Mouse (Mus musculus) heart, embryonic 14.5 days (tissue): ENCODE measurements around the gene Acadm. TPM values are rescaled to one million over a fixed set of nuclear protein-coding genes. Genes with fewer than 3 reads are reported as not detected.
A peak's percentile ranks its signal among the peaks of the same experiment; 100 is the strongest.

ENCODE experiments used
- ATAC-seq: fragments of 200-750 bp; cut with Nextera tagmentation; 2 replicates; pipeline ENCODE4 v1.8.0; 2017; ENCODE audit warnings: low read depth, moderate TSS enrichment; ENCODE audit not compliant: insufficient number of reproducible peaks, insufficient read depth, low FRiP score
- H3K27ac ChIP-seq, 2 experiments: fragments of 200-500 bp in 1 of 2; fragments of 300-500 bp in 1 of 2; sonication (generic) in 1 of 2; replicated peaks in 1 of 2; 2 replicates each; pipeline ENCODE4 v1.5.1; 2012 to 2014; ENCODE audit warnings: low read depth in 2 of 2, low read length in 2 of 2, control low read depth in 1 of 2, mild to moderate bottlenecking in 1 of 2, mixed read lengths in 1 of 2; ENCODE audit not compliant: control insufficient read depth in 1 of 2, insufficient read depth in 1 of 2
- H3K27me3 ChIP-seq: fragments of 300-500 bp; sonication (generic); 2 replicates; pipeline ENCODE4 v1.6.1; 2014; ENCODE audit warnings: mild to moderate bottlenecking, low read length, control low read depth; ENCODE audit not compliant: control insufficient read depth, insufficient read depth
- H3K36me3 ChIP-seq: fragments of 300-500 bp; sonication (generic); 2 replicates; pipeline ENCODE4 v1.6.1; 2014; ENCODE audit warnings: mild to moderate bottlenecking, control low read depth, low read length, mixed read lengths; ENCODE audit not compliant: control insufficient read depth, insufficient read depth
- H3K4me1 ChIP-seq, 2 experiments: fragments of 200-500 bp in 1 of 2; fragments of 300-500 bp in 1 of 2; sonication (generic) in 1 of 2; 2 replicates each; pipeline ENCODE4 v1.6.1; 2012 to 2014; ENCODE audit warnings: low read length in 2 of 2, control low read depth in 1 of 2, mixed read lengths in 1 of 2; ENCODE audit not compliant: control insufficient read depth in 2 of 2, insufficient read depth in 2 of 2
- H3K4me2 ChIP-seq: fragments of 300-500 bp; sonication (generic); 2 replicates; pipeline ENCODE4 v1.6.1; 2014; ENCODE audit warnings: mild to moderate bottlenecking, low read length
- H3K4me3 ChIP-seq, 2 experiments: fragments of 200-500 bp in 1 of 2; fragments of 300-500 bp in 1 of 2; sonication (generic) in 1 of 2; 2 replicates each; pipeline ENCODE4 v1.5.1; 2012 to 2014; ENCODE audit warnings: low read length in 2 of 2, mild to moderate bottlenecking in 2 of 2, control low read depth in 1 of 2, low read depth in 1 of 2, moderate library complexity in 1 of 2; ENCODE audit not compliant: control insufficient read depth in 1 of 2, insufficient read depth in 1 of 2
- H3K9ac ChIP-seq: fragments of 300-500 bp; sonication (generic); 2 replicates; pipeline ENCODE4 v1.6.1; 2014; ENCODE audit warnings: mild to moderate bottlenecking, low read length
- H3K9me3 ChIP-seq: fragments of 300-500 bp; sonication (generic); 2 replicates; pipeline ENCODE4 v1.6.1; 2016; ENCODE audit warnings: low read length, control low read depth; ENCODE audit not compliant: control insufficient read depth
- WGBS: fragments of 180-500 bp; shearing (Covaris S2); extraction: QIAGEN DNeasy Blood & Tissue Kit; methylation state at CpG from one replicate; pipeline ENCODE4 v1.1.7; 2014; 5-methylcytosine and 5-hydroxymethylcytosine counted together
- polyA plus RNA-seq: library from polyadenylated mRNA; unstranded; fragments of >200 nt; fragmentation: Nextera tagmentation; extraction: Ambion mirVana; gene quantifications from 2 replicates; pipeline ENCODE4 v1.2.1, GENCODE M21; 2014

Acadm gene
- polyA plus RNA-seq, 1 experiment from 2014 or later: 263 TPM

- peaks cover 60% of the 10 kb centered on the region for H3K36me3 ChIP-seq
Observed at GRCm38 (mm10) chr3:153910489-153910888, 33.9 kb downstream of the Acadm start.

GRCm38 (mm10) chr3:153908919-153909318 lies 35.5 kb downstream of the Acadm start:
- Histone ChIP-seq H3K27me3 (no peaks in the 10 kb centered on the region), H3K9me3 (no peaks in the 10 kb centered on the region), H3K36me3 (peaks cover 76% of the 10 kb centered on the region), H3K4me3 (0 out of 4 replicates have a peak overlapping the region, but pooled peaks of 1 of the 2 experiments have one; percentile 10), H3K4me1 (peaks cover 9 to 41% of the 10 kb centered on the region in 2 experiments), H3K4me2 (peak overlapping the region; percentile 86), H3K27ac (no peak overlapping the region), H3K9ac (no peak overlapping the region)
- no peak for ATAC-seq
- 65% methylated on average over 5 of the region's 5 CpGs for WGBS

More at GRCm38 (mm10) chr3:153910489-153910888, 33.9 kb downstream of the Acadm start:
- ATAC-seq: no peak
- Histone ChIP-seq H3K9ac (peak overlapping the region; percentile 98), H3K4me3 (peak overlapping the region; percentile 26 to 79), H3K9me3 (no peaks in the 10 kb centered on the region), H3K4me1 (peaks cover 9 to 41% of the 10 kb centered on the region in 2 experiments), H3K27me3 (no peaks in the 10 kb centered on the region), H3K4me2 (peak overlapping the region; percentile 86), H3K27ac (no peak overlapping the region; a peak in 2 of 4 replicates)
- WGBS: 53% methylated on average over 7 of the region's 7 CpGs

- H3K9ac ChIP-seq: no peak within 1 kb of the TSS
- H3K4me2 ChIP-seq: no peak within 1 kb of the TSS
- 0 out of 4 replicates have a peak within 1 kb of the TSS, but pooled peaks of 1 of the 2 experiments have one; percentile 11 for H3K27ac ChIP-seq
- H3K27me3 ChIP-seq: no peaks in the 10 kb centered on the region
- 74% methylated on average over 9 of the region's 9 CpGs for WGBS
- ATAC-seq: no peak
- no peaks in the 10 kb centered on the region for H3K9me3 ChIP-seq
- H3K4me3 ChIP-seq: no peak within 1 kb of the TSS
- peaks cover 78% of the 10 kb centered on the region for H3K36me3 ChIP-seq
- H3K4me1 ChIP-seq: peaks cover 6 to 40% of the 10 kb centered on the region in 2 experiments
Observed at GRCm38 (mm10) chr3:153906136-153906871, 38.1 kb downstream of the Acadm start, which contains the start of gene Msh4. TSS of gene Msh4 (minus strand) at chr3:153906138.

GRCm38 (mm10) chr3:153905251-153906135 lies 38.9 kb downstream of the Acadm start:
- Histone ChIP-seq H3K4me1 (peaks cover 1 to 32% of the 10 kb centered on the region in 2 experiments), H3K27me3 (no peaks in the 10 kb centered on the region), H3K9me3 (no peaks in the 10 kb centered on the region), H3K4me2 (no peak overlapping the region), H3K36me3 (peaks cover 70% of the 10 kb centered on the region), H3K27ac (no peak overlapping the region), H3K4me3 (no peak overlapping the region), H3K9ac (no peak overlapping the region)
- no peak for ATAC-seq
- 79% methylated on average over 49 of the region's 49 CpGs for WGBS

GRCm38 (mm10) chr3:153904586-153904985 lies 39.8 kb downstream of the Acadm start:
- Histone ChIP-seq H3K4me2 (no peak overlapping the region), H3K9me3 (no peaks in the 10 kb centered on the region), H3K4me1 (peaks cover 0 to 23% of the 10 kb centered on the region in 2 experiments; a peak in 2 of 4 replicates), H3K36me3 (peaks cover 61% of the 10 kb centered on the region), H3K9ac (no peak overlapping the region), H3K4me3 (no peak overlapping the region), H3K27ac (no peak overlapping the region), H3K27me3 (no peaks in the 10 kb centered on the region)
- no peak for ATAC-seq
- 54% methylated on average over 6 of the region's 6 CpGs for WGBS

GRCm38 (mm10) chr3:153902595-153902994 lies 41.8 kb downstream of the Acadm start:
- H3K27me3 ChIP-seq: no peaks in the 10 kb centered on the region
- ATAC-seq: no peak
- WGBS: 43% methylated on average over 3 of the region's 3 CpGs
- no peak overlapping the region; a peak in 2 of 4 replicates for H3K27ac ChIP-seq
- H3K36me3 ChIP-seq: peaks cover 41% of the 10 kb centered on the region
- peaks cover 0 to 6% of the 10 kb centered on the region in 2 experiments; a peak in 1 of 4 replicates for H3K4me1 ChIP-seq
- no peak overlapping the region for H3K9ac ChIP-seq
- H3K4me3 ChIP-seq: no peak overlapping the region
- no peaks in the 10 kb centered on the region for H3K9me3 ChIP-seq
- H3K4me2 ChIP-seq: no peak overlapping the region

GRCm38 (mm10) chr3:153901904-153902303 lies 42.5 kb downstream of the Acadm start:
- no peak overlapping the region for H3K9ac ChIP-seq

More at GRCm38 (mm10) chr3:153901904-153902303, 42.5 kb downstream of the Acadm start:
- 71% methylated on average over 1 of the region's 1 CpGs for WGBS
- Histone ChIP-seq H3K4me2 (no peak overlapping the region), H3K9me3 (no peaks in the 10 kb centered on the region), H3K27ac (no peak overlapping the region), H3K4me1 (0 out of 4 replicates have a peak, but pooled peaks cover 0 to 3% of the 10 kb centered on the region in 2 experiments), H3K27me3 (no peaks in the 10 kb centered on the region), H3K4me3 (no peak overlapping the region), H3K36me3 (peaks cover 34% of the 10 kb centered on the region)
- no peak for ATAC-seq
